Mouse (Mus musculus): Measurements from ENCODE around the gene Btbd35f19.
"Not testable (repeated sequence)": the region's sequence is repeated elsewhere in the genome, so short reads cannot be mapped to it uniquely, and the experiment has no call there.

GRCm38 (mm10) chrX:31383818-31384217 lies at the start of gene Btbd35f19:
- not testable (repeated sequence) for TF ChIP-seq CHD2 (IDR thresholded peaks at IDR 0.05; ENCODE audit: low read depth, low read length); ZC3H11A (IDR thresholded peaks at IDR 0.05; ENCODE audit: borderline replicate concordance, low read depth, low read length); MAFK (IDR thresholded peaks at IDR 0.05; ENCODE audit: insufficient read depth, low read depth, low read length); ZNF384 (IDR thresholded peaks at IDR 0.05; ENCODE audit: low read depth, low read length); HCFC1 (IDR thresholded peaks at IDR 0.05; ENCODE audit: borderline replicate concordance, insufficient read depth, low read length)
